Mouse (Mus musculus) MEL (cell line): ENCODE measurements around the gene Meiob. TPM values are rescaled to one million over a fixed set of nuclear protein-coding genes. Genes with fewer than 3 reads are reported as not detected.

Source experiments
- DNase-seq: peaks from one replicate; pipeline ENCODE4 v3.0.0; 2011; ENCODE audit warnings: low read depth, low spot score
- H3K27ac ChIP-seq: 2 replicates; pipeline ENCODE4 v1.5.1; 2012; ENCODE audit warnings: low read depth, mild to moderate bottlenecking, control low read depth, low read length, moderate library complexity; ENCODE audit not compliant: control insufficient read depth
- H3K27me3 ChIP-seq, 2 experiments: fragments of 150-350 bp in 1 of 2; sonication (generic) in 1 of 2; 2 replicates each; pipeline ENCODE4 v1.6.1; 2012; ENCODE audit warnings: low read length in 2 of 2, mild to moderate bottlenecking in 2 of 2, improper control_type of control experiment in 1 of 2, moderate library complexity in 1 of 2; ENCODE audit not compliant: insufficient read depth in 2 of 2, control insufficient read depth in 1 of 2
- H3K36me3 ChIP-seq, 2 experiments: 2 replicates each; pipeline ENCODE4 v1.6.1; 2012 to 2014; ENCODE audit warnings: low read length in 2 of 2, improper control_type of control experiment in 1 of 2, inconsistent platforms in 1 of 2, mild to moderate bottlenecking in 1 of 2; ENCODE audit not compliant: insufficient read depth in 2 of 2, control insufficient read depth in 1 of 2
- H3K4me1 ChIP-seq, 2 experiments: fragments of 150-350 bp in 1 of 2; sonication (generic) in 1 of 2; 2 replicates each; pipeline ENCODE4 v1.6.1; 2012; ENCODE audit warnings: low read length in 2 of 2, improper control_type of control experiment in 1 of 2, mild to moderate bottlenecking in 1 of 2; ENCODE audit not compliant: insufficient read depth in 2 of 2, control insufficient read depth in 1 of 2
- H3K4me3 ChIP-seq, 2 experiments: fragments of 150-350 bp in 1 of 2; sonication (generic) in 1 of 2; 2 replicates each; pipeline ENCODE4 v1.5.1; 2012; ENCODE audit warnings: low read depth in 2 of 2, low read length in 2 of 2, mild to moderate bottlenecking in 2 of 2, moderate library complexity in 2 of 2, control low read depth in 1 of 2, improper control_type of control experiment in 1 of 2; ENCODE audit not compliant: control insufficient read depth in 1 of 2, insufficient read depth in 1 of 2
- H3K79me2 ChIP-seq: 2 replicates; pipeline ENCODE4 v1.6.1; 2012; ENCODE audit warnings: mild to moderate bottlenecking, low read length, moderate library complexity; ENCODE audit not compliant: control insufficient read depth, poor library complexity, insufficient read depth
- H3K9ac ChIP-seq: 2 replicates; pipeline ENCODE4 v1.6.1; 2012; ENCODE audit warnings: low read depth, mild to moderate bottlenecking, control low read depth, low read length, moderate library complexity; ENCODE audit not compliant: control insufficient read depth, poor library complexity, severe bottlenecking
- H3K9me3 ChIP-seq: fragments of 150-350 bp; sonication (generic); replicated peaks from 2 replicates; pipeline ENCODE4 v1.6.1; 2012; ENCODE audit warnings: mild to moderate bottlenecking, low read length, improper control_type of control experiment, moderate library complexity; ENCODE audit not compliant: insufficient read depth
- CHD2 ChIP-seq: IDR thresholded peaks from 2 replicates; pipeline ENCODE4 v1.6.1; 2011; ENCODE audit warnings: low read length, improper control_type of control experiment
- CTCF ChIP-seq, 3 experiments: IDR thresholded peaks in 2 of 3; conservative IDR thresholded peaks in 1 of 3; 2 replicates each; pipeline ENCODE4 v1.5.1; 2011 to 2012; ENCODE audit warnings: low read length in 3 of 3, low read depth in 2 of 3, mild to moderate bottlenecking in 2 of 3, improper control_type of control experiment in 1 of 3, inconsistent platforms in 1 of 3, mixed read lengths in 1 of 3, moderate library complexity in 1 of 3; ENCODE audit not compliant: control insufficient read depth in 1 of 3, insufficient read depth in 1 of 3, poor library complexity in 1 of 3, severe bottlenecking in 1 of 3
- E2F4 ChIP-seq: IDR thresholded peaks from 2 replicates; pipeline ENCODE4 v1.6.1; 2011; ENCODE audit warnings: low read depth, low read length, improper control_type of control experiment, borderline replicate concordance
- ELF1 ChIP-seq: IDR thresholded peaks from 2 replicates; pipeline ENCODE4 v1.6.1; 2014; ENCODE audit warnings: low read depth, mild to moderate bottlenecking, inconsistent platforms, low read length, improper control_type of control experiment, moderate library complexity
- EP300 ChIP-seq, 2 experiments: IDR thresholded peaks; 2 replicates each; pipeline ENCODE4 v1.6.1; 2011; ENCODE audit warnings: improper control_type of control experiment in 2 of 2, low read length in 2 of 2, low read depth in 1 of 2, mild to moderate bottlenecking in 1 of 2
- ETS1 ChIP-seq: IDR thresholded peaks from 2 replicates; pipeline ENCODE4 v1.6.1; 2012; ENCODE audit warnings: low read depth, mild to moderate bottlenecking, inconsistent platforms, low read length, improper control_type of control experiment, moderate library complexity
- GABPA ChIP-seq: IDR thresholded peaks from 2 replicates; pipeline ENCODE4 v1.6.1; 2012; ENCODE audit warnings: low read depth, mild to moderate bottlenecking, inconsistent platforms, low read length, improper control_type of control experiment, moderate library complexity
- KAT2A ChIP-seq: conservative IDR thresholded peaks from 2 replicates; pipeline ENCODE4 v1.6.1; 2012; ENCODE audit warnings: low read depth, low read length, improper control_type of control experiment, inconsistent platforms
- MAFK ChIP-seq: IDR thresholded peaks from 2 replicates; pipeline ENCODE4 v1.6.1; 2011; ENCODE audit warnings: low read depth, mild to moderate bottlenecking, low read length, improper control_type of control experiment, borderline replicate concordance
- MAX ChIP-seq: IDR thresholded peaks from 2 replicates; pipeline ENCODE4 v1.6.1; 2011; ENCODE audit warnings: low read length, improper control_type of control experiment
- MAZ ChIP-seq: IDR thresholded peaks from 2 replicates; pipeline ENCODE4 v1.6.1; 2012; ENCODE audit warnings: low read depth, mild to moderate bottlenecking, inconsistent platforms, low read length, improper control_type of control experiment
- MEF2A ChIP-seq: IDR thresholded peaks from 2 replicates; pipeline ENCODE4 v1.6.1; 2014; ENCODE audit warnings: low read depth, mild to moderate bottlenecking, inconsistent platforms, low read length, improper control_type of control experiment; ENCODE audit not compliant: poor library complexity, insufficient replicate concordance, severe bottlenecking; ENCODE audit errors: extremely low read depth
- MYC ChIP-seq: IDR thresholded peaks from 2 replicates; pipeline ENCODE4 v1.6.1; 2011; ENCODE audit warnings: low read depth, mild to moderate bottlenecking, low read length, improper control_type of control experiment, moderate library complexity
- NELFE ChIP-seq: IDR thresholded peaks from 2 replicates; pipeline ENCODE4 v1.6.1; 2011; ENCODE audit warnings: low read depth, low read length, improper control_type of control experiment
- POLR2A ChIP-seq, 2 experiments: IDR thresholded peaks; 2 replicates each; pipeline ENCODE4 v1.6.1; 2011 to 2012; ENCODE audit warnings: low read length in 2 of 2, mild to moderate bottlenecking in 2 of 2, control low read depth in 1 of 2, improper control_type of control experiment in 1 of 2, low read depth in 1 of 2, moderate library complexity in 1 of 2; ENCODE audit not compliant: control insufficient read depth in 1 of 2, insufficient read depth in 1 of 2, poor library complexity in 1 of 2
- POLR2AphosphoS2 ChIP-seq: IDR thresholded peaks from 2 replicates; pipeline ENCODE4 v1.6.1; 2011; ENCODE audit warnings: low read length, improper control_type of control experiment
- SIN3A ChIP-seq: IDR thresholded peaks from 2 replicates; pipeline ENCODE4 v1.6.1; 2012; ENCODE audit warnings: low read length, improper control_type of control experiment, inconsistent platforms
- SMC3 ChIP-seq: IDR thresholded peaks from 2 replicates; pipeline ENCODE4 v1.6.1; 2011; ENCODE audit warnings: low read depth, low read length, improper control_type of control experiment
- TBP ChIP-seq: IDR thresholded peaks from 2 replicates; pipeline ENCODE4 v1.8.0; 2011; ENCODE audit warnings: low read depth, low read length, improper control_type of control experiment
- TCF12 ChIP-seq: IDR thresholded peaks from 2 replicates; pipeline ENCODE4 v1.6.1; 2014; ENCODE audit warnings: low read depth, mild to moderate bottlenecking, inconsistent platforms, low read length, improper control_type of control experiment, moderate library complexity
- ZMIZ1 ChIP-seq: IDR thresholded peaks from 2 replicates; pipeline ENCODE4 v1.6.1; 2012; ENCODE audit warnings: low read depth, mild to moderate bottlenecking, inconsistent platforms, low read length, improper control_type of control experiment, moderate library complexity
- ZNF384 ChIP-seq: IDR thresholded peaks from 2 replicates; pipeline ENCODE4 v1.6.1; 2012; ENCODE audit warnings: low read depth, mild to moderate bottlenecking, inconsistent platforms, low read length, improper control_type of control experiment
- polyA plus RNA-seq, 2 experiments: library from polyadenylated mRNA; stranded (reverse) in 1 of 2; unstranded in 1 of 2; fragments of >175 nt in 1 of 2; fragments of >200 nt in 1 of 2; gene quantifications; 2 replicates each; pipeline versions ENCODE4 v1.2.1 to v1.2.4; 2012; ENCODE audit warnings: low replicate concordance in 2 of 2, low read depth in 1 of 2; ENCODE audit not compliant: insufficient read length in 2 of 2, insufficient read depth in 1 of 2, missing spikeins in 1 of 2
- total RNA-seq: library from RNA; depleted of rRNA; stranded (reverse); fragments of 300-350 nt; gene quantifications from 2 replicates; pipeline ENCODE4 v1.2.3, GENCODE M21; 2012

Meiob gene
- total and polyA plus RNA-seq, 3 experiments, result 0.11 to 0.15 TPM; not detected in 1

DNA sequence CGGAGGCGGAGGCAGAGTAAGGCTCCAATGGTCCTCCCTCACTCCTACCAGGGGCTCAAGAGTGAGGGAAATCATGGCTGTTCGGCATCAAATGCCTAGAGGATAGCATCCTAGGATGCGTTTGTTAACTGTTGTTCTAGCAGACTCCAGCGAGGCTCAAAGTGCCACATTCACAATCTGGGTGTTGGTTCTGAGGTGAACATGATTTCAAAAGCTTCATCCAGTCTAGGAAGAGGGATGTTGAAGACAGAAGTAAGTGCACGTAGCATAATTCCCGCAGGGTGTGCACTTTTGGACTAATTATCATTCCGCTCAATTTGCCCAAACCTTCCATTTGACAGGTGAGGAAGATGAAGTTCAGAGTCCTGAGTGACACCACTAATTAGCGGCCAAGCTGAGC, 5.9 kb upstream of the Meiob start:
- Histone ChIP-seq H3K4me3 (peak overlapping the region; percentile 30 to 52; a peak in 3 of 4 replicates), H3K27ac (no peak overlapping the region), H3K36me3 (peaks cover 0 to 7% of the 10 kb centered on the region in 2 experiments; a peak in 2 of 4 replicates), H3K79me2 (no peaks in the 10 kb centered on the region), H3K27me3 (no peaks in the 10 kb centered on the region), H3K4me1 (peaks cover 0 to 17% of the 10 kb centered on the region in 2 experiments; a peak in 2 of 4 replicates), H3K9me3 (no peaks in the 10 kb centered on the region), H3K9ac (no peak overlapping the region)
- DNase-seq, result peak; percentile 91
- TF ChIP-seq MEF2A, result no peak
- no peak for TF ChIP-seq MYC
- TF ChIP-seq ETS1, result 0 out of 2 replicates have a peak, but pooled peaks have one; percentile 3
- TF ChIP-seq ZNF384, result peak; percentile 82
- TF ChIP-seq MAFK, result peak; percentile 81
- no peak for TF ChIP-seq POLR2A (IDR thresholded peaks at IDR 0.05; ENCODE audit: control insufficient read depth in 1 of 2, insufficient read depth in 1 of 2, low read depth in 1 of 2, low read length in 2 of 2, poor library complexity in 1 of 2)
- TF ChIP-seq TBP, result peak; percentile 87; the same call in 1 of the 2 replicates
- 0 out of 2 replicates have a peak, but pooled peaks have one; percentile 24 for TF ChIP-seq SIN3A

DNA sequence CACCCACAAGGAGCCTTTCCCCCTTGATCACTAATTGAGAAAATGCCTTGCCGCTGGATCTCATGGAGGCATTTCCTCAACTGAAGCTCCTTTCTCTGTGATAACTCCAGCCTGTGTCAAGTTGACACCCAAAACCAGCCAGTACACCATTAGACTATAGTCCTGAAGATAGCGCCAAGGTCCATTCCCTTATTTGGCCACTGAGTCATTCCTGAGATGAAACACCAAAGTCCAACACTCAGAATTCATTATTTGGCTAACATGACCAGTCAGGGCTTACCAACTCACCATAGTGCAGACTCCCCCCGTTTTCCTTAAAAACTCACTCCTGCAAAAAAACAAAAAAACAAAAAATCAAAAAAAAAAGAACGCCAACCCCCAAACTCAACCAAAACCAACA, 4.6 kb upstream of the Meiob start:
- no peaks in the 10 kb centered on the region for H3K27me3 ChIP-seq
- H3K9me3 ChIP-seq, result no peaks in the 10 kb centered on the region
- H3K36me3 ChIP-seq, result peaks cover 0 to 10% of the 10 kb centered on the region in 2 experiments; a peak in 2 of 4 replicates
- H3K4me1 ChIP-seq, result peaks cover 0 to 19% of the 10 kb centered on the region in 2 experiments; a peak in 2 of 4 replicates
- no peak overlapping the region for H3K4me3 ChIP-seq
- no peak overlapping the region for H3K9ac ChIP-seq
- DNase-seq, result no peak
- H3K27ac ChIP-seq, result no peak overlapping the region
- H3K79me2 ChIP-seq, result no peaks in the 10 kb centered on the region; the same call in 1 of the 2 replicates
- TF ChIP-seq ZNF384 (no peak), MAZ (no peak), ETS1 (no peak), SMC3 (no peak), POLR2AphosphoS2 (no peak), TCF12 (no peak), EP300 (IDR thresholded peaks at IDR 0.05; ENCODE audit: low read depth in 1 of 2, low read length in 2 of 2) (no peak), E2F4 (no peak), MAX (no peak), NELFE (no peak), KAT2A (no peak), MAFK (no peak), CTCF (IDR thresholded peaks at IDR 0.05 in 2 of 3, conservative IDR thresholded peaks at IDR 0.05 in 1 of 3; ENCODE audit: control insufficient read depth in 1 of 3, insufficient read depth in 1 of 3, low read depth in 2 of 3, low read length in 3 of 3, poor library complexity in 1 of 3, severe bottlenecking in 1 of 3) (no peak), TBP (no peak), GABPA (no peak), ZMIZ1 (no peak), ELF1 (no peak), MYC (no peak), CHD2 (no peak)
